Mouse (Mus musculus) testis, postnatal 14 days (tissue): ENCODE measurements at regions not wholly inside any gene's neighbourhood (a gene's known extent, or its start where the extent isn't known, plus 50 kb on each side); places are given as distances from the start of the nearest gene placed in this dataset.
A peak's percentile ranks its signal among the peaks of the same experiment; 100 is the strongest.
"Not testable (repeated sequence)": the region's sequence is repeated elsewhere in the genome, so short reads cannot be mapped to it uniquely, and the experiment has no call there.

ENCODE experiments used
- DNase-seq: peaks from one replicate; pipeline ENCODE4 v3.0.0; 2021; ENCODE audit warnings: low spot score

DNA sequence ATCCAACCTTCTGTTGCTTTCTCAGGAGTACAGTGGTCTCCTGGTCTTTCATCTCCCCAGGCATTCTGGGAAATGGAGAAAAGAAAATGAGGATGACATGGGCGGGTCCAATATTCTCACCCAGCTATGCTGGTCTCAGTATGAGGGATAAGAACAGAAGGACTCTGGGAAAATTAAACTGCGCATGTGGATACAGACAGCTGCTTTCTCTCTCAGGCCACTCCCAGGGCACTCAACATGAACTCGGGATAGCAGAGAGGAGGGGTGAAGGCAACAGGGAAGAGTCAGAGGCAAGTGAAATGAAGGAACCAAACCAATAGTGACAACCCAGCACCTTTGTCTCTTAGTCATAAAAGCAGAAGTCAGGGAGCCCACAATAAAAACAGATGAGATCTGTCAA, 508.5 kb upstream of the Id2 start:
- DNase-seq: no peak

DNA sequence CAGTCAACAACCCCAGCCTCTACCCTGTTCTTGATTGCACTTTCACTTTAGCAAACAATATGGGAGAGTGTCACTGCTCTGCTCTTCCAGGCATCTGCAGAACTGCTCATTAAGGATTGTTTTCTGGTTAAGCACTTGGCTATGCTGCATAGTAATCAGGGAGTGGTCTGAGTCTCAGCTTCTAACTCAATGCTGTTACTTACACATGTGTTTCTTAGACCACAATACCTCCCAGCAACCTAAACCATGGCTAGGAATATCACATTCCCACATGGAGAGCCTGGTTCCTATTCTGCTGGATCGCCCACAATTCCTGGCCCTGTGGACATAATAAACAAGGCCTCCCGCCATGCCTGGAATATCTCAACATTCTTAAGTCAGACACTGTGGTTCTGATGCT, 493.3 kb upstream of the Id2 start:
- no peak for DNase-seq

- DNase-seq: no peak
Observed at GRCm38 (mm10) chr12:25585746-25586145, 488.8 kb upstream of the Id2 start.

- DNase-seq: no peak
Observed at GRCm38 (mm10) chr12:25579407-25579806, 482.5 kb upstream of the Id2 start.

DNA sequence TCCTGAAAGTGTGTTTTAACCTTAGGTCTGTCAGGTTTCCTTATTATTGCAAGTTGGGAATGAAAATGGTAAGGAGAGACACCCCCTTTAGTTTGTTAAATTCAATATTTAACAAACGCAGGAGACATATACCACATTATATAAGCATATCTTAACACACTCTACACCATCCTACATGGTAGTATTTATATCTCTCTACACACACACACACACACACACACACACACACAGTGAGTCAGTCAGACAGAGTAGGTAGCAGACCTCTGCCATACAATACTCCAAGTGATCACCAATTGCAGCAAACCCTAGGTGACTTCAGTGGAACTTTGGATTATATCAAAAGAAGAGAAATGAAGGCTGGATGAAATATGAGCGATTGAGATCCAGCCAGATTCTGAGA, 468.2 kb upstream of the Id2 start:
- no peak for DNase-seq

GRCm38 (mm10) chr12:25559601-25560000, 462.7 kb upstream of the Id2 start:
- DNase-seq: no peak

DNA sequence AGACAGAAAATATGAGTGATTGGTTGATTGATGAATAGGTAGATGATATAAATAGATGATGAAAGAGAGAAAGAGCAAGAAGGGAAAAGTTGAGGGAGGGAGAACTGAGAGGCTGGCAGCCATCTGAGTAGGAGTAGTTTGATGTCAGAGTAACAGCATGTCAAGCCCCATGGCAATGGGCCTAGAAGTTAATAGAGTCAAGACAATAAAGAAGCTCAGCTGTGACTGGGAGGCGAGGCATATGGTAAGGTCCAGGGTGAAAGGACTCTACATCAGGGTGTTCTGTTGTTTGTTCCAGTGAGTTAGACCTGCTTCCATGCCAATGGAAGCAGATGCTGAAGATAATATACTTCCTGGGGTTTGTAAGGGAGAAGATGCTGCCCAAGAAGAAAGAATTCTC, 456.7 kb upstream of the Id2 start:
- no peak for DNase-seq

- no peak for DNase-seq
Observed at GRCm38 (mm10) chr12:25549735-25550134, 452.8 kb upstream of the Id2 start.

DNA sequence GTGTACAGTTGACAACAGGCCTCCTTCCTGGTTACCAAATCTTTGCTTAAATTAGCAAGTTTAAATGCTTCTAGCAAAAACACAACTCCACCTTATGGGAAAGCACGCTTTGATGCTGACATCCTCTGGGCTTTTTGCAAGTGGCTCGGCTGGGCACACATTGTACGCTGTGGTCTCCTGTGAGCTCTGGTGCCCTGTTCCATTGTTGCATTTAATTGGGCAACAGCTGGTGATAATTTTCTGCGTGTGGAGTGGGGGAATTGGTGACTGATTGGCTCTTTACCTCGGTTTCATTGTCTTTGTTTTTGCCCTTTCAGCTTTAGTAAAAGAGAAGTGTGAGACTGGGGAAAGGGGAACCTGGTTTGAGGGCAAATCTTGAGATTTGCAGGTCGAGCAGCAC, 447.3 kb upstream of the Id2 start:
- DNase-seq: no peak

DNA sequence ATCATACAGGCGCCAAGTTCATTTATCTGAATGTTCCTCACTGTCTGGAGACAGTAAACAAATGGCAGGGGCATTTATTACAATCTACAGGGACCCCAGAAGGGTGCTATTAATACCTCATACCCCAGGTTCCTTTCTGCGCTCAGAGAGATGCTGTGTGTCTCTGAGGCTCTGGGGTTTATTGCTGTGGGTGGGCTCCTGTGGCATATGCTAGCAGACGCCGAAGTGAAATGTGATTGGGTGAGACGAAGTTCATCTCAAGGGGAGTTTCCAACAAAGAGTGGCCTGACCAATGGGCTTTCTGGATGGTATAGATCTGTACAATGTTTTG, 437.6 kb upstream of the Id2 start:
- DNase-seq: no peak

DNA sequence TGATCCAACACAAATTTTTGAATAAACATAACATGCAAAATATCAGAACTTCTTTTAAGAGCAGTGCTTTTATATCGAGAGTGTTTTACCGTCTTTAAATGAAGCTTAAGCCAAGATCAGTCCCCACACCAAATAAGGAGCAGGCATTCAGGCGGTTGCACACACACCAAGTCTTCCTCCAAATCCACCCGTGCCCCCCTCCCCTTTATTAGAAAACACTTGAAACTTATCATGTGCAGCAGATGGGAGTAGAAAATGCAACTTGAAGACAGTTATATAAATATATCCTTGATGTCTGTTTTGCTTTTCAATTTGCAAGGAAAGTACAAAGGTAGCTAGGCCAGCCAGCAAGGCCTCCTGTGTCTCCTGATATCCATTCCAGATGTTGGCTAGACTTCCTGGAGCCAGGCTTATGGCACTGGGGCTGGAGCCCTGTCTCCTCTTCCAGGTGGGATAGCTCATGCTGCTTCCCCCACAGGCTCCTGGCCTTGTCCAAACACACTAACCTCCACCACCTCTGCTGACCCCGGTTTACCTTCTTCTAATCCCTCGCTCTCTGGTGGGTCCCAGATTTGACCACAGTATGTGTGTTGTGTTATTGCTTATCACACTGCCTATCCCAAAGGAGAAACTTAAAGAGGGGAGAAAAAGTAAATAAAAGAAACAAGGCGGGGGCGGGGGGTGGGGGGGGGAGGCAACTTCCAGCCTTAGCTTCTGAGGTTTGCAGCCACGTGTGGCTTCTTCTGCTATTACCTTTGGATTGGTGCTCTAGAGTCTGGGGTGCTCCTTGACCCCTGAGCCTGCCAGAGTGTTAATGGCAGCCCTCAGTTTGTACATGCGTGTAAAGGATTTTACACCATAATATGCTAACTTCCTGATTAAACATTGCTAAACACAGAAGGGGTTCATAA, 437.0 kb upstream of the Id2 start:
- peak; percentile 29 for DNase-seq

DNA sequence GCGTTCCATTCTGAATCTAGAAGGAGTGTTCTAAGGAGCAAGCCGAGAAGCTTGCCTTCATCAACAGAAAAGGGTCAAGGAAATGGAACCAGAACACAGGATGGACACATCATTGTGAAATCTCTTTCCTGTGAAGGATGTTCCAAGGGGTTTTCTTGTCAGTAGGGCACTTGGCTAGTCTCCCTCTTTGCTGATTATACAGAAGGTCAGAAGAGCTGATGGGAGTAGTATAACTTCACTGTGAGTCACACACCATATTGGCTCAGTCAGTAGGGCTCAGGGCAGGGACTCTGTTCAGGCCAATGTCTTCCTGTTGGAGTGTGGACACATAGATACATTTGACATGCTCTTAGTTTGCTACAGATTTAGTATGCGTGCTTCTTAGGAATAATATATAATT, 433.5 kb upstream of the Id2 start:
- peak; percentile 5 for DNase-seq

DNA sequence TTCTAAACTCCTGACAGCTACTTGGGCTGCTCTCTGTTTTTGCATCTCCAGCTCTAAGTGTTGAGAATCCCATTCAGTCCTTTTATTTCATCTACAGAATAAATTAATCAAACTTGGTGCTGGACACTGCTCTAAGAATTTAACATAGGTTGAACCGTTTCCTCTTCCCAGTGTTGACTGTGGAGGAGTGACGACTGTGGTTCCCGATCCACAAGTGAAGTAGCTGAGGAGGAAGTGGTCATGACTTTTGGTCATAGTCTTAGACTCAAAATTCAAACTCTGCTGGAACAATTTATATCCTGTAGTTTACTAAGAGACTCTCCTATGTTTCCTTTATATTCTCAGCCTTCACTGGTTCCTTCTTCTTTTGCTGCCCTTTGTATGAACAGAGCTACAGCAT, 432.6 kb upstream of the Id2 start:
- DNase-seq: no peak

DNA sequence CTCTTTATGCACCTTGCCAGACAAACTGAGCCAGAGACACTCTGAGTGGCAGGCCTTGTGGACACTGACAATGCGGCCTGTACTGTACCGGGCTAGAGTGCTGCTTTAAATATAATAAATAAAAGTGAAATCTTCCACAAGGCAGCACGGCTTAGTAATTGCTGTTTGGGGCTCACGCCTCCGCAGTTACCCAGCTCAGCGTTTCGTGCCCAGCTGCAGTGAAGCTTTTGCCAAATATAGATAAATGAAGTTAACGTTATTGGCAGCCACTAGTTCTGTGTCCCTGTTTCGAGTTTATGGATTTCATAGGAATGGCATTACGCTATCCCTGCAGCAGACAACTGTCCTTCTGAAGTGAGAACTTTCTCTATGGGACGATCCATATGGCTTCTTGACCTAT, 429.7 kb upstream of the Id2 start:
- no peak for DNase-seq

DNA sequence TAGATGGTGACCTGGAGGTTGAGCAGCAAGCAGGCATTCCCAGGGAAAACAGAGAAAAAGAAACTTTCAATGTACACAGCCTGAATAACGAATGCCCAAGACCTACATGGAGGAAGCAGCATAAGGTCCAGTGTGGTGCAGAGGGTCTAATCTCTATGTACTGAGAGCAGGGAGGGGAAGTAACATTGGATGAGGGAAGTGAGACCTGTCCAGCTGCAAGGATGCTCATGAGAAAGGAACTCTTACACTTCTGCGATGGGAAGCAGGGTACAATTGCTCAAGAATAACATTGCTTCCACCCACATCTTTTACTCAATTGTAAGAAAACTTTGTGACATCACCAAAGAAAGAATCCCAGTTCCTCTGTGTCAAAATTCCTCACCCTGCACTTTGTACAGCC, 419.8 kb upstream of the Id2 start:
- DNase-seq: no peak

GRCm38 (mm10) chr12:25513679-25514078, 416.7 kb upstream of the Id2 start:
- DNase-seq: no peak

GRCm38 (mm10) chr12:25509666-25510065, 412.7 kb upstream of the Id2 start:
- no peak for DNase-seq

- DNase-seq: no peak
Observed at GRCm38 (mm10) chr12:25493233-25493632, 396.3 kb upstream of the Id2 start.

DNA sequence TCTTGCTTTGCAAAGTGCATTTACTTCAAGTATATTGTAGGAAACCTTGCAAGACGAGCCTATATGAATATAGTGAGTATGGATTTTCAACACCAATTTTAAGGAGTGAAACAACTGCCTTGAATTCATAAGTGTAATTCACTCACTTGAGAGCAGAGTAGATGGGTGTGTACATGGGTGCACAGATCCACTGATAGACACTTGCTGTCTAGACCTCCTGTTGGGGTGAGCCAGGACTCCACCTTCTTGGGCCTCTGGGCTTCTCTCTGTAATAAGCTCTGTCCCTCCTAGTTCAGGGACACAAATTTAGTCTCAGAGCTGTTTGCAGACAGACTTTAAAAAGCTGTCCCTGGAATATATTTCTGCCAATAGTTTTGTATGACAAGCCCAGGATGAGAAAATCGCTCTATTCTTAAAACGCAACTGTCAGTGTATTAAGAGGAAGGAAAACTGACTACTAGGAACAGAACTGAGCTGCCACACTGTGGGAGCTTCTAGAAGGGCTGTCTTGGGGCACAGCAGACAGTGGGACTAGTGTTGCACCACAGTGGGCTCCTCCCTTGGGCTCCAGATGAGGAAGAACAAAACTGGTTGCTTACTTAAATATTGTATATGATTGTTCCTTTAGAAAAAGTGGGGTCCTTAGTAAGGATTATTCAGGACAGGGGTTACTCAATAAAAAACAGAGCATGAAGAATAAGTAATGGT, 395.7 kb upstream of the Id2 start:
- DNase-seq: no peak

GRCm38 (mm10) chr12:25475180-25475758, 378.3 kb upstream of the Id2 start:
- DNase-seq: no peak

DNA sequence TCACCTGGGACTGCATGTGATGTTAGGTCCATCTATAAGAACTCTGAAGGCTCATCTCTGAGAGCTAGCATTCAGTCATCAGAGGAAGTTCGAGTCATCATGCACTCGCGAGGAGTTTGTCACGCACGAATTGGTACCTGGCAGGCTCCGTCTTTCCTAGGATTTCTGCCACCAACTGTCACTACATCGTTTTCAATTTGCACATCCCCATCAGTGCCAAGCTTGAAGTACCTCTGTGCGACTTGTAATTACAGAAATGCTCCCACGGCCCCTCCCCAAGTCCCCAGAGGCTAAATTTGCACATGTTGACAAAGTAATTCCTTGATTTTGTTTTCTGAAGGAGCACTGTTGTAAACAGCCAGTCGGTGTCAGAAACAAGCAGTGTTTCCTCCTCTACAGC, 372.2 kb upstream of the Id2 start:
- DNase-seq: no peak

GRCm38 (mm10) chr12:25467789-25468188, 370.8 kb upstream of the Id2 start:
- DNase-seq: peak; percentile 52

DNA sequence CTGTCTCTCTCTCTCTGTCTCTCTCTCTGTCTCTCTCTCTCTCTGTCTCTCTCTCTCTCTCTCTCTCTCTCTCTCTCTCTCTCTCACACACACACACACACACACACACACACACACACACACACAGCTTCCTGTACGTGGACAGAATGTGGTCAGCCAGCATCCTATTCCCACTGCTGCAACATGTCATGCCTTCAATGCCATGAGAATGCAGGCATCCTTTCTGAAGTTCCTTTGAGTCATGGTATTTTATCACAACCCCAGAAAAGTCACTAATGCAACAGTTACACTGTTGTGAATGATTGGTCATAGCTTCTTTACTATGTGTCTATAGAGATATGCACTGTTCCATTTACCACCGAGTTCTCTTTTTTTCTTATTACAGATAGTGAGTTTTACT, 365.8 kb upstream of the Id2 start:
- DNase-seq: not testable (repeated sequence)
